Mouse (Mus musculus): ENCODE results near the gene Npm1.

Gene Npm1

GRCm38 (mm10) chr11:33146651-33147131 lies 16.3 kb downstream of the Npm1 start:
- peak; percentile 36 to 77 for DNase-seq (ENCODE audit: inconsistent age in 2 of 2, low spot score in 1 of 2)

- peak; percentile 83 to 94 for DNase-seq (ENCODE audit: inconsistent age in 2 of 2, low spot score in 1 of 2)
Measured at GRCm38 (mm10) chr11:33146143-33146497, 16.9 kb downstream of the Npm1 start.

- peak in 1 of 2 experiments; percentile 41 for DNase-seq (ENCODE audit: inconsistent age in 2 of 2, low spot score in 1 of 2)
Measured at GRCm38 (mm10) chr11:33145201-33146142, 17.5 kb downstream of the Npm1 start.

- no peak for DNase-seq (ENCODE audit: inconsistent age in 2 of 2, low spot score in 1 of 2)
Measured at GRCm38 (mm10) chr11:33143906-33144305, 19.1 kb downstream of the Npm1 start.

GRCm38 (mm10) chr11:33142801-33143200 lies 20.2 kb downstream of the Npm1 start:
- peak; percentile 28 to 58 for DNase-seq (ENCODE audit: inconsistent age in 2 of 2, low spot score in 1 of 2)

- DNase-seq (ENCODE audit: inconsistent age in 2 of 2, low spot score in 1 of 2) = no peak
Measured at GRCm38 (mm10) chr11:33140111-33140460, 22.9 kb downstream of the Npm1 start.

- DNase-seq (ENCODE audit: inconsistent age in 2 of 2, low spot score in 1 of 2) = no peak
Measured at GRCm38 (mm10) chr11:33139458-33140110, 23.4 kb downstream of the Npm1 start.

GRCm38 (mm10) chr11:33138686-33139085 lies 24.3 kb downstream of the Npm1 start:
- no peak for DNase-seq (ENCODE audit: inconsistent age in 2 of 2, low spot score in 1 of 2)

GRCm38 (mm10) chr11:33134391-33134986 lies 28.5 kb downstream of the Npm1 start:
- DNase-seq (ENCODE audit: inconsistent age in 2 of 2, low spot score in 1 of 2) = no peak

GRCm38 (mm10) chr11:33132619-33133338 lies 30.2 kb downstream of the Npm1 start:
- DNase-seq (ENCODE audit: inconsistent age in 2 of 2, low spot score in 1 of 2) = no peak

GRCm38 (mm10) chr11:33127058-33127457 lies 35.9 kb downstream of the Npm1 start:
- no peak for DNase-seq (ENCODE audit: inconsistent age in 2 of 2, low spot score in 1 of 2)

- peak; percentile 73 to 89 for DNase-seq (ENCODE audit: inconsistent age in 2 of 2, low spot score in 1 of 2)
Measured at GRCm38 (mm10) chr11:33122575-33123268, 40.3 kb downstream of the Npm1 start.

GRCm38 (mm10) chr11:33119556-33119955 lies 43.5 kb downstream of the Npm1 start:
- no peak for DNase-seq (ENCODE audit: inconsistent age in 2 of 2, low spot score in 1 of 2)

- no peak for DNase-seq (ENCODE audit: inconsistent age in 2 of 2, low spot score in 1 of 2)
Measured at GRCm38 (mm10) chr11:33119116-33119515, 43.9 kb downstream of the Npm1 start.

- DNase-seq (ENCODE audit: inconsistent age in 2 of 2, low spot score in 1 of 2) = no peak
Measured at GRCm38 (mm10) chr11:33118480-33118879, 44.5 kb downstream of the Npm1 start.

GRCm38 (mm10) chr11:33115796-33116195 lies 47.2 kb downstream of the Npm1 start:
- no peak for DNase-seq (ENCODE audit: inconsistent age in 2 of 2, low spot score in 1 of 2)

- peak in 1 of 2 experiments; percentile 11 for DNase-seq (ENCODE audit: inconsistent age in 2 of 2, low spot score in 1 of 2)
Measured at GRCm38 (mm10) chr11:33112407-33112806, 50.6 kb downstream of the Npm1 start.

GRCm38 (mm10) chr11:33110111-33110510 lies 52.9 kb downstream of the Npm1 start:
- no peak for DNase-seq (ENCODE audit: inconsistent age in 2 of 2, low spot score in 1 of 2)

GRCm38 (mm10) chr11:33107540-33107939 lies 55.5 kb downstream of the Npm1 start:
- DNase-seq (ENCODE audit: inconsistent age in 2 of 2, low spot score in 1 of 2) = no peak

- DNase-seq (ENCODE audit: inconsistent age in 2 of 2, low spot score in 1 of 2) = no peak
Measured at GRCm38 (mm10) chr11:33104911-33105316, 58.1 kb downstream of the Npm1 start.
